Mouse (Mus musculus): ENCODE data around the gene Tnfaip8l2. TPM values are rescaled to one million over a fixed set of nuclear protein-coding genes. Genes with fewer than 3 reads are reported as not detected.
"Not testable (repeated sequence)": the region's sequence is repeated elsewhere in the genome, so short reads cannot be mapped to it uniquely, and the experiment has no call there.

Tnfaip8l2 gene
- total RNA-seq, 2 experiments from 2014 or later, result 2.7 to 2.8 TPM

DNA sequence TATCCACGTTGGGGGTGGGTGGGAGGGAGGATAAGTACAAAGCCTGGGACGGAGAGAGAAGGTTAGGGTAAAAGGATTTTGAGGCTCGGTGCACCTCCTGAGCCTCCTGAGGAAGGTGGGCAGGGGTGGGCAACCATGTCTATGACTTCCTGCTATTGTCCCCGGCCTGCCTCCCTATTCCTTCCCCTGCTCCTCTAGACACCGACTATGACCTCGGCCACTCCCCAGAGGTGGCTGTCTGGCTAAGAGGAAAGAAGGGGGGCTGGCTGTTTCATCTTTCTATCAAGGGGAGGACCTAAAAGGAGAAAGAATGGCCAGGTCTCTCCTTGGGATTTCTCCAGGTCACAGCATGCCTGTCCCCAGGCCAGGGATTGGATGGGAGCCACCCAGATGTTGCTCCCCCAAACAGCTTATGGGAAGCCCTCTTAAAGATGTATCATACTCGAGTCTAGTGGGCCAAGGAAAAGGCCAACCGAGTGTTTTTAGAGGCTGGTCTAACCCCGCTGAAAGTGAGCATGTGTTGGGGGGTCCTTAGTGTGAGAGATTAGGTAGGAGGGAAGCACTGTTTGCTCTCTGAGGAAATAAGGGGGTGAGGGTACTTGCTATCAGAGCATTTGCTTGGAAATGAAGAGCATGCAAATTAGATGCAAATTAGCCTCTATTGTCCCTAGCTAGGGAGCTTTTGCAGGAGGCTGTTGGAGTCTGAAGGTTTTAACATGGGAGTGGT is 19.6 kb upstream of the Tnfaip8l2 start:
- intact Hi-C loops (cut with DNase I), result loop anchor here (5.0 kb wide), 2 partner anchors 41 to 56 kb away; partner anchors contain the start of gene Gabpb2
- DNase-seq (ENCODE audit: extremely low spot score in 1 of 2, low spot score in 2 of 2), result no peak

DNA sequence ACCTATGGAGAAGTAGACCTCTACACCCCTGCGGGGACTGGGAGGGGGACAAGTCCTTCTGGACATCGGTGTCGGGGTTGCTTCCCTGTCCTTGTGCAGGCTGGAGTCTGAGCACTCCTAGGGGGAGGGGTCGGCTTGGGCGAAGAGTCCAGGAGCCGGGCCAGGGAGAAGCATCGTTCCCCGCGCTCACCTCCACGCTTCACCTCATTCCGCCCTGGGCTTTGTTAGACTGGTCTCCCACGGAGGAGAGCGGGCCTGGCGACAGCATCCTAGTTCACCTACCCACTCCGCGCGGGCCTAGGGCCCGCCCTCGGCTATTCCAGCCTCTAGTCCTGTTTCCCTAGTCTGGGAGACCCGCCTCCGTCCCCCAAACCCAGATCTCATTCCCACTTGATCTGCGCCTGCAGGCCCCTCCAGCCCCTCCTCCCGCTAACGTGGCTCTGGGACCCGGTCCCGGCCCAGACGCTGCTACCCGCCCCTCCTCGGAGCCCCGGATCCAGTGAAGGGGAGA is 18.9 kb upstream of the Tnfaip8l2 start:
- intact Hi-C loops (cut with DNase I), result loop anchor here (5.0 kb wide), 2 partner anchors 41 to 56 kb away; partner anchors contain the start of gene Gabpb2
- peak in 1 of 2 experiments; percentile 60 for DNase-seq (ENCODE audit: extremely low spot score in 1 of 2, low spot score in 2 of 2)

DNA sequence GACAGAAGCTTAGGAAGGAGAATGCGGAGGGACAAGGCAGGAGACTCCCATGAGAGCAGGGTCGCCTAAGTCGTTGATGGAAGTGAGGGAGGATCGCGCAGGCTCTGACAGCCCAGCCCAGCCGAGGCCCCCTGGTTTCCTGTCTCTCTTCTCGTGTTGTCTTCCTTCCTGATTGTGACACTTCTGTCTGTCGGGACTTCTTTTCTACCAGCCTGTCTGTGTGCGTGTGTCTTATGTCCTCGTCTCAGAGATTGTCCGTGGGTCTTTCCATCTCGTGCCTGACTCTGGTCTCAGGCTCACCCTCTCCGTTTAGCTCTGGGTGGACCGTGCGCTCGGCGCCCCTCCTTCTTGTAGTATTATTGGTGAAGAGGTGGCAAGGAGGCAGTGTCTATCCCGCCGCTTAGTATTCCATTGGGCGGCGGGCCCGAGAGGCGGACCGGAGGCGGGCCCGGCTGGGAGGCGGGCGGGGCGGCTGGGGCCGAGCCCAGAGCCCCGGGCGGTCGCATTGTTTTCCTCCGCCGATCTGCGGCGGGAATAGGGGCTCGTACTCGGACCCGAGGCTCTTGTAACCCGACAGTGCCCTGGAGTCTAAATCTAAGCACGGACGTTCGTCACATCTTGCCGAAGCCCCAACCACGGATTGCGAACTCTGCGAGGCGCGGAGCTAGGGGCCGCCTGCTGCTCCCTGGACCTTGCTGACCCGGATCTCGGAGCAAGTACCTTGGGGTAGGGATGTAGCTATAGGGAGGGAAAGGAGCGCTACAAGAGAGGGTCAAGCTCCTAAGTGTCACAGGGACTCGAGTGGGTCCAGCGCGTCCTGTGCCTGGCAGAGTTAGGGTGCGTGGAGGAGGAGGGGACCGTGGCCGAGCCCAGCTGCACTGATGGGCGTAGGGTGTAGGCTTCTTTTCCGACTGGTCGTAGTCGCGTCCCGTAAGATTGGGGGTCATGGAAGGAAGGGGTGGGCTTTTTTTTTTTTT is 18.1 kb upstream of the Tnfaip8l2 start, which contains the start of gene Sema6c:
Sema6c (plus strand) TSS at position 471 of the 977 bp plus-strand sequence.
- intact Hi-C loops (cut with DNase I), result loop anchor here (5.0 kb wide), 2 partner anchors 42 to 57 kb away; partner anchors contain the start of gene Gabpb2
- peak; percentile 87 to 94 for DNase-seq (ENCODE audit: extremely low spot score in 1 of 2, low spot score in 2 of 2)

DNA sequence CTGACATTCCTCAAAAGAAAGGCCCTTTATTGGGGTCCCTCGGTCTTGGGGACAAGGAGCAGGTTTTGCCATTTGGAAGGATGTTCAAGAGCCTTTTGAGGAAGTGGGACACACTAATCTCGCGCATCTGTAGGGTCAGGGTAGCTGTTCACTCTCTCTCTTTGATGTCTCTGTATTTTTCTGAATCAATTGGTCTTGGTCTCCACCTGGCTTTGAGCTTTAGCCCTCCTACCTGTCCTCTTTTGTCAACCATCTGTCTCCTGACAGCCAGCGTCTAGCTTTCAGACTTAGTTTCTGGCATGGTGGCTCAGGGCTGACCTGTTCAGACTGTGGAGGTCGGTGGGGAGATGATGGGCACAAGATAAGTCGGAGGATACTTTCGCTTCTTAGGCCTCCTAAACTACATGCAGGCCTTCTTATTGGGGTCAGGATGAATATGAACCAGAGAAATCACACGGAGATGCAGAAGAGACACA is 17.4 kb upstream of the Tnfaip8l2 start:
- intact Hi-C loops (cut with DNase I), result no loop called here
- DNase-seq (ENCODE audit: extremely low spot score in 1 of 2, low spot score in 2 of 2), result no peak

DNA sequence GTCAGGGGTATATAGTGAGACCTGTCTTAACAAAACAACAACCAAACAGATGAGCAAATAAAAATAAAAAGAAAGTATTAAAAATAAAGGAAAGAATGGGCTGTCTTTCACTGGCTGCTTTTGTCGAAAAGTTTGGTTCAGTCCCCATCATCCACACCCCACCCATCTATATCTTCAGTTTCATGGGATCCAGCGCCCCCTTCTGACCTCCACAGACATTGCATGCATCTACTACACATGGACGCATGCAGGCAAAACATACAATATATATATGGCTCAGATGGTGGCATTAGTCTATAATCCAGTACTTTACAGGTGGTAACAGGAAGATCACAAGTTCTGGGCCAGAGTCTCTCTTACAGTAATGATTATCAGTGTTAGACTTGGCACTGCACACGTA is 11.7 kb upstream of the Tnfaip8l2 start:
- DNase-seq (ENCODE audit: extremely low spot score in 1 of 2, low spot score in 2 of 2), result peak in 1 of 2 experiments; percentile 39
- intact Hi-C loops (cut with DNase I), result no loop called here

DNA sequence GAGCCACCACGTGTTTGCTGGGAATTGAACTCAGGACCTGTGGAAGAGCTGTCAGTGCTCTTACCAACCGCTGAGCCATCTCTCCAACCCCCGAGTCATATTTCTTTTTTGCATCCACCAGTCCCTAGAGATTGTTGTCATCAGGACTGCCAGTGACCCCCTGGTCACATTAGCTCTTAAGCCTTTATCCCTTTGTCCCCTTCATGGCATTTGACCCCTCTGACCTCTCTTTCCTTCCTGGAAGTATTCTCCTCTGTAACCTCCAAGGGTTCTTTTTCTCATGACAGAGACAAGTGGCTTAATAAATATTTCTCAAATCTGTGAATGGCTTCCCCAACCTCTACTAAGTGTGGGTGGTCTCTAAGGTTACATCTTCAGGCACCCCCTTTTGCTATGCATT is 5.8 kb upstream of the Tnfaip8l2 start:
- intact Hi-C loops (cut with DNase I), result no loop called here
- no peak for DNase-seq (ENCODE audit: extremely low spot score in 1 of 2, low spot score in 2 of 2)

DNA sequence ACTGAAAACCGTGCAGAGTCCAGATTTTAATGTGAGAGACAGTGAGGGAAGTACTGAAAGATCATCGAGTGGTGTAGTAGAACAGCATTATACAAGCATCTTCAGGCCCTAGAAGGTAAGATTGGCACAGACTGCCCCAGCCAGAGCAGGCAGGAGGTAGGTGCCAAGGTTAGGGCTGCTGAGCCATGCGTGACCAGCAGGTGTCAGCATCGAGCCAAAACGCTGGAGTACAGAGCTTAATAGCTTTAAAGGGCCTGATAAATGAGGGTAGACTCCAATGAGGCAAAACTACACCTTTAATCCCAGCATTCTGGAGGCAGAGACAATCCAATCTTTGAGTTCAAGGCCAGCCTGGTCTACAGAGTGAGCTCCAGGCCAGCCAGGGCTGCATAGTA is 454 bp upstream of the Tnfaip8l2 start:
- intact Hi-C loops (cut with DNase I), result loop anchor here (5.0 kb wide), 2 partner anchors 75 to 125 kb away; partner anchors contain the start of gene Gabpb2
- DNase-seq (ENCODE audit: extremely low spot score in 1 of 2, low spot score in 2 of 2), result peak; percentile 71 to 81

DNA sequence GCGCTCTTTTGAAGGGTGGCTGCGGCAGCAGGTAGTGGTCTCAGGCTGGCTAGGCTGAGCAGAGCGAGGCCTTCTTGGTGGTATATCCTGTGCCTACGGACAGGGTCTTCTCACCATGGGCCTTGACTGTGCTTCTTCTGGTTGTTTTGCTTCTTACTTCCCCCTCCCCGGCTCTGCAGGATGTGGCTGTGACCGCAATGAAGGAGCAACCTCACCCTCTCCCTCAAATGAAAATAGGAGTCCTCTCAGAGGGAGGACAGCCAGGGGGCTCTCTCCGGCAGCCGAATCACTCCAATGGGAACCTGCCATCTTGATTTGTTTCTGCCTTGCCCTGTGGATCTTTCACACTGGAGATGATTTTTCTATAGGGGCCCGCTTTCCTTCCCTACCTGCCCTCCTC is 686 bp downstream of the Tnfaip8l2 start:
- intact Hi-C loops (cut with DNase I), result loop anchor here (5.0 kb wide), 2 partner anchors 76 to 126 kb away; partner anchors contain the start of gene Gabpb2

DNA sequence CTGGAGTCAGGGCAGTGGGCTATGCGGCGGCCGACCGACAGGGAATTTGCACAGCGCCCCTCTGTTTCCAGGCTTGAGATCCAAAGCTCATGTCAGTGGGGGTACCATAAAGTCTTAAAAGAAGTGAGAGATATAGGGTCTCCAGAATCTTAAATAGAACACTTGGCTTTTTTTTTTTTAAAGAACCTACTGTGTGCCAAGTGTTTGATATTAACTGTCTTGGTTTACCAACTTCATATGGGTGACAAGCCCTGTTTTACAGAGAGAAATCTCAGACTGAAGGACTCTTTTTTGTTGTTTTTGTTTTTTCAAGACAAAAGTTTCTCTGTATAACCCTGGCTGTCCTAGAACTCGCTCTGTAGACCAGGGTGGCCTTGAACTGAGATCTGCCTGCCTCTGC is 1.4 kb downstream of the Tnfaip8l2 start:
- DNase-seq (ENCODE audit: extremely low spot score in 1 of 2, low spot score in 2 of 2), result no peak
- intact Hi-C loops (cut with DNase I), result loop anchor here (5.0 kb wide), 2 partner anchors 77 to 127 kb away; partner anchors contain the start of gene Gabpb2

More for the DNA sequence above, 686 bp downstream of the Tnfaip8l2 start:
- no peak for DNase-seq (ENCODE audit: extremely low spot score in 1 of 2, low spot score in 2 of 2)

DNA sequence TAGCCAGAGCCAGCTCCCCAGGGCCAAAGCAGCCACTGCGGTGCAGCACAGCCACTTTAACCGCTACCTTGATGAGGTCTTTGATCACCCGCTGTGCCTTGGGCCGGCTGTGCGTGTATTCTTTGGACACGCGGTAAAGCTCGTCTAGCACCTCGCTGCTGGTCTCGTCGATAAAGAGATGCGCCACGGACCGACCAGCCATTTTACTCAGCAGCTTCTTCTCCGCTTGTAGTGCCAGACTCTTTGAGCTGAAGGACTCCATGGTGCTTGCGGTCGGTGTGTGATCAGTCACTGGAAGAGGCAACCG is 1.9 kb downstream of the Tnfaip8l2 start:
- no peak for DNase-seq (ENCODE audit: extremely low spot score in 1 of 2, low spot score in 2 of 2)
- intact Hi-C loops (cut with DNase I), result loop anchor here (5.0 kb wide), 2 partner anchors 77 to 127 kb away; partner anchors contain the start of gene Gabpb2

DNA sequence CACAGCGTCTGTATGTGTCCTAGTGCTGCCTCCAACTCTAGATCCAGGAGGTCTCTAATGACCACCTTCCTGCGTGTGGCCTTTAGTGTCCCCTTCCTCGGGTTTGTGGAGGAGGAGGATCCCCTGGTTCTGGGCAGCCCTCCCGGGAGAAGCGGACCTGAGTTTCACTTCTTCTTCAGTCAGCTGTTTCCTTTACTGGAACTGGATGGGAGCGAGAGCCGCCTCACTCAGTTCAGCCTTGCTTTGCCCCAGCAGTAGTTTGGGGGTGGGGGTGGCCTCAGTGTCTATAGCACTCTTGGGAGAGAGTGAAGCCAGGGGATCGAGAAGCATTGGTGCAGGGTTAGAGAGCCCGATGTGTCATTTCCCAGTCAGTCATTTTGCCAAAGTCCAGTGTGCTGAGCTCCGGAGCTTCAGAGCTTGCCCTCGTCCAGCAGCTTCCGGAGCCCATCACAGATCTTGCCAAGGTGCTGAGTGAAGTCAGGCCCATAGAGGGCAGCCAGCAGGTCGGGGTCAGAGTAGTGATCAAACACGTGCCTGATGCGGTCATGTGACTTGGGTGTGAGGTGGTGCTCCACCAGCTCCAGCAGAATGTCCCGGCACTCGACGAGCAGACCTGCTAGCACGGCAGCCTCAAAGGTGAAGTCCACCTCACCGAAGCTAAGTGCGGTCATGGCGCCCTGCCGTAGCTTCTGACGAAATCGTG is 2.4 kb downstream of the Tnfaip8l2 start:
- peak in 1 of 2 experiments; percentile 45 for DNase-seq (ENCODE audit: extremely low spot score in 1 of 2, low spot score in 2 of 2)
- intact Hi-C loops (cut with DNase I), result loop anchor here (5.0 kb wide), 2 partner anchors 78 to 128 kb away; partner anchors contain the start of gene Gabpb2

DNA sequence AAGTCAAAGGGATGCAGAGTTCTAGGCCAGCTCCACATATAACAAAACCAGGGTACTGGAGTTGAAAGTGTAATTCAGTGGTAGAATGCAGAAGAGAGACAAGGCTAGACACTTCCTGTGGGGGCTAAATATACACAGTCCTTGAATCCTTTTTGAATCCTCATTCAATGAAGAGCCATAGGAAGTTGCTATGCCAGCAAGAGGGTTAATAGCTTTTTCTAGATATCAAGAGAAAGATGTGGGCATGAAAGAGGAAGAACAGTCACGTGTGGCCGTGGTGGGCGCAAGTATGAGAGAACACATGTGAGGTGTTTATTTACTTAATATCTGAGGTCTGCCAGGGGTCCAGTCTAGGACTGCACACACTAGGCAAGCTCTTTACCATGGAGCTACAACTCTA is 5.8 kb downstream of the Tnfaip8l2 start:
- DNase-seq (ENCODE audit: extremely low spot score in 1 of 2, low spot score in 2 of 2), result no peak
- intact Hi-C loops (cut with DNase I), result no loop called here

DNA sequence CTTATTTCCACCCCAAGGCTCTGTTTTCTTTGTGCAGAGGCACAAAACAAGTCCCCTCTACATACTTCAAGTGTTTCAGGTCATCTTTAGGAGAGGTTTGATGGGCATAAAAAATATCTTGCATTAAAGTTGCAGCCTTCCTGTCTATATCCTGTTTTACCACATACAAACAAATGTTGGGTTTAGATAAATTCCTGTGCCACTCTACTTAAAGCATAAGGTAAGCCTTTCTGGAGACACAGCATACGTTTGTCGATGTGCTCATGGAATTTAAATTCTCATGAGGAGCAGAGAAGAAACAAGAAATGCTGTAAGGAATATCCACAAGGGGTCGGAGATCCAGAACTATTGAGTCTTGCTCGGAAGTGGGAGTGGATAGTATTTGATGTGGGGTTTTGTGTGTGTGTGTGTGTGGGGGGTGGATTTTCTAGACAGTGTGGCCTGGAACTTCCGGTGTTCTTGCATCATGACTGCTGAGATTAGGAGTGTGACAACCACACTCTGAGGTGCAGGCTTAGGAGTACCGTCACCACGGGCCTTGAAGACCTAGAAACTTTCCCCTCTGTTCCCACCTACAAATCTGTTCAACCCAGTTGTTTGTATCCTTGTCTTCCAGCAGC is 6.6 kb downstream of the Tnfaip8l2 start:
- intact Hi-C loops (cut with DNase I), result no loop called here
- no peak for DNase-seq (ENCODE audit: extremely low spot score in 1 of 2, low spot score in 2 of 2)

DNA sequence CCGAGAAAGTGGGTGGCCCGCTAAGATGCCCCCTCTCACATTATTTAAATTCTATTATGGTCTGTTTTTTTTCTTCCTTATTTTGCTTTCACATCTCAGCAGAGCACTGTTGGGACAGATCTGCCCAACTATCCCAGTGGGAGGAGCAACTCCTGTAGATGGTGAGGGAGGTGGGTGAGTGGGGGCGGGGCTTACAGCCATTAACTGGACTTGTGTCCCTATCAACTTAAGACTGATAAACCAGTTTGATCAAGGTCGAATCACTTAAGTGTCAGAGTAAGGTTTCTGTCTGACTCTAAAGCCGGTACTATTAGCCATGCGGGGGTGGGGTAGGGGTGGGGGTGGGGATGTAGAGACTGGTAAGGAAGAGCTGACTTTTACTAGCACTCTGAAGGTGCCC is 7.1 kb downstream of the Tnfaip8l2 start:
- DNase-seq (ENCODE audit: extremely low spot score in 1 of 2, low spot score in 2 of 2), result peak; percentile 41 to 78
- intact Hi-C loops (cut with DNase I), result no loop called here

DNA sequence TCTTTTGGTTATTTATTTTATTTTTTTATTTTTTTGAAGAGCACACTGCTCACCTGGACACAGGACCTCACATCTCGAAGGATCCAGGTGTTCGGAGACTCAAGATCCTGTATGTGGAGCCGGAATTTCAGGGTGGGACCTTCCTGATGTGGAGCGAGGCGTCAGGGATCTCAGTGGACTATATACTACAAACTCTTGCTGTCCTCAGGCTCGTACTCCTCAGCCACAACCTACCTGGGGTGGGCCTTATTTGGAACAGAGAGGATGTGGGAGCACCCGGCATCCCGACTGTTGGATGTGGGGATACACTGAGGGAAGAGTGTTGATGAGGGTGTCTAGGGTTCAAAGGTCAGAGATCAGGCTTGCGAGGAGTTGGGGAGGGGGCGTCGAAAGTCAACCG is 8.0 kb downstream of the Tnfaip8l2 start:
- intact Hi-C loops (cut with DNase I); DNase-seq (ENCODE audit: extremely low spot score in 1 of 2, low spot score in 2 of 2): not testable (repeated sequence)

DNA sequence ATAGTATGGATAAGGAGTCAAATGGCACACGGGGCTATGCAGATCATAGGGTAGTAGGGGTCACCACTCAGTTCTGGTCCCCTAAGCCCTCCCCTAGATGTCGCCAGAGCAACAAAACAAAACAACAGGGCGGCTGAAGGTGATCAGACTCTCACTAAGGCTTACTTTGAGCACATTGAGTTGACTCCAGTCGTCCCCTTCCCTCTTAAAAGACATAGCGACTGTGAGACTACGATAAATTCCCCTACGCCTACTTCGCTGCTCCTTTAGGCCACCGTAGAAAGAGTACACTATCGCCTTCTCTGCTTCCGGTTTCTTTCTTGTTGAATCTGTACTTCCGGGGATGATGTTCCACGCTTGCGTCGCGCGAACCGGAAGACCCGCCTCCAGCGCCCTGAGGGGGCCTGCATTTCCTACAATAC is 8.5 kb downstream of the Tnfaip8l2 start, which contains the start of the genes Scnm1 and Lysmd1:
Scnm1 (minus strand) TSS at position 332 of the 422 bp plus-strand sequence.
Lysmd1 (plus strand) TSS at position 409 of the 422 bp plus-strand sequence.
- intact Hi-C loops (cut with DNase I), result no loop called here
- DNase-seq (ENCODE audit: extremely low spot score in 1 of 2, low spot score in 2 of 2), result peak; percentile 91 to 92

DNA sequence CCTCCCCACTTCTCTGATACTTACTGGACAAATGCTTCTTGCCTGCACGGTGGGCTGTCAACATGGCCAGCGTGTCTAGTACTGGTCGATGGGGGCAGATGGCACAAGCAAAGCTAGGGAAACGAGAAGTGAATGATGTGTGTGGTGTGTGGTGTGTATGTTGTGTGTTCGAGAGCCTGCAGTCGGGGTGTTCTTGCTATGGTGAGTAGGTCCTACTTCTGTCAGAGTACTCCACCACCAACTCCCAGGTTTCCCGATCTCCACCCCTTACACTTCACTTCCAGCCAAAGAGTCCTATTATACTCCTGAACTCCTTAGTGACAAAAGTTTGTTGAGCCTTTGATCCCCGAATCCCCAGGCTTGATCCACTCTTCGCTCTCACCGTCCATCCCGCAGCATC is 9.0 kb downstream of the Tnfaip8l2 start:
- intact Hi-C loops (cut with DNase I), result no loop called here

DNA sequence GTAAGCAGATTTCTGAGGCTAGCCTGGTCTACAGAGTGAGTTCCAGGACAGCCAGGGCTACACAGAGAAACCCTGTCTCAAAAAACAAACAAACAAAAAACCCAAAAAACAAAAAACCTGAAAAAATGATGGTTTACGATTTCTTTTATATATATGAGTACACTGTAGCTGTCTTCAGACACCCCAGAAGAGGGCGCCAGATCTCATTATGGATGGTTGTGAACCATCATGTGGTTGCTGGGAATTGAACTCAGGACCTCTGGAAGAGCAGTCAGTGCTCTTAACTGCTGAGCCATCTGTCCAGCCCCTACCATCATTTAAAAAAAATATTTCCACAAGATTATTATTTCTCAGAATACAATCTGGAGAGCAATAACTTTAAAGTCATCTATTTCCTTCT is 9.8 kb downstream of the Tnfaip8l2 start:
- DNase-seq (ENCODE audit: extremely low spot score in 1 of 2, low spot score in 2 of 2); intact Hi-C loops (cut with DNase I): not testable (repeated sequence)

More for the DNA sequence above, 9.0 kb downstream of the Tnfaip8l2 start:
- no peak for DNase-seq (ENCODE audit: extremely low spot score in 1 of 2, low spot score in 2 of 2)
